Mouse (Mus musculus): ENCODE data around the gene Bnc1. TPM values are rescaled to one million over a fixed set of nuclear protein-coding genes. Genes with fewer than 3 reads are reported as not detected.

Bnc1 gene
- 0.20 and 0.25 TPM in 2 replicates for polyA plus RNA-seq (2014; fragmentation: Nextera tagmentation; extraction: Ambion mirVana)

DNA sequence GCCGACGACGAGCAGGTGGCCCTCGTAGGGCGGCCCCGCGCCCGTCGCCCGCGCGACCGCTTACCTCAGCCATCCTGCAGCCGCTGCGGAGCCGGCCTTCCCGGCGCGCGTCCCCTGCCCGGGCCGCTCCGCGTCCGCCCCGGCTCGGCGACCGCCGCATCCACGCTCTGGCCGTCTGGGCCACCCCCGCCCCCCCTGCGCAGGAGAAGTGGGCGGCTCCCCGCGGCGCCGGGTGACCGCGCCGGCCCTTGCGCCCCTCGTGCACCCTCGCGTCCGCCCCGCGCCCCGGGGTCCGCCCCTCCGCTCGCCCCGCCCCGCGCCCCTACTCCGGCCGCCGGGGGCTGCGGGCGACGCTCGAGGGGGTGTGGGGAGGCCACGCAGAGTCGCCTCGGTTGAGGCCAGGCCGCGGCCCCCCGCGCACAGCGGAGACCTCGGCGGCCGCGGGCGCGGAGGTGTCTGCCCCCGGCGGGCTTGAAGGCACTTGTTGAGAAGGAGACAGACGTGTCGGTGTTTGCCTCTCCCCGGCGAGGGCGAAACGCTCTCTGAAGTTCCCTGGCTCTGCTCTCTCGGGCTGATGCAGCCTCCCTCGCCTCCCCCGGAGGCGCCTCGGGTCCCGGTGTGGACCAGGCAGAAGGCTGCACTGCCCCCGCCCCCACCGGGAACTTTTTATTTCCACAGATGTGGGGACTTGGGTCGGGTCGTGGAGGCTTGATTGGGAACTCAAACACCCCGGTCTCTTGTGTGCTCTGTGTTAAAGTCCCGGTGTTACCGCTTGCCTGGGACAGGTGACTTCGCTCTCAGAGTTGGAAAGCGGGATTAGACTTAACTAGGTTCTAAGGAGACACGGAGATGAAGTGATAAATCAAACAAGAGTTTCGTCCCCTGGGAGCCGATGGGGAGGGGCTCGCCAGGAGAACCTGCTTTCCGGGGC is at the start of gene Bnc1:
Bnc1 (minus strand) TSS at position 162 of the 931 bp plus-strand sequence.
- H3K4me3 ChIP-seq (replicated peaks; ENCODE audit: low read length): peak within 1 kb of the TSS; percentile 47
- peak within 1 kb of the TSS; percentile 44 for H3K9ac ChIP-seq
- ATAC-seq (ENCODE audit: low FRiP score): peak; percentile 37; the same call in 1 of the 2 replicates
- no peak for DNase-seq (ENCODE audit: low spot score)
- H3K27me3 ChIP-seq (ENCODE audit: control insufficient read depth, insufficient read depth, low read length): peaks cover 90% of the 10 kb centered on the region
- no peak within 1 kb of the TSS for H3K27ac ChIP-seq
- 0 out of 2 replicates have a peak, but pooled peaks cover 3% of the 10 kb centered on the region for H3K4me1 ChIP-seq (replicated peaks; ENCODE audit: control insufficient read depth, insufficient read depth, low read length)
- under 1% methylated on average over 72 of the region's 105 CpGs for WGBS
- H3K4me2 ChIP-seq (replicated peaks): peak within 1 kb of the TSS; percentile 91
- H3K36me3 ChIP-seq (replicated peaks; ENCODE audit: control insufficient read depth, insufficient read depth): no peaks in the 10 kb centered on the region
- no peaks in the 10 kb centered on the region for H3K9me3 ChIP-seq (ENCODE audit: control insufficient read depth, low read length)

- H3K9ac ChIP-seq: no peak overlapping the region
- no peaks in the 10 kb centered on the region for H3K36me3 ChIP-seq (replicated peaks; ENCODE audit: control insufficient read depth, insufficient read depth)
- no peak overlapping the region for H3K4me3 ChIP-seq (replicated peaks; ENCODE audit: low read length)
- no peaks in the 10 kb centered on the region for H3K9me3 ChIP-seq (ENCODE audit: control insufficient read depth, low read length)
- no peaks in the 10 kb centered on the region for H3K4me1 ChIP-seq (replicated peaks; ENCODE audit: control insufficient read depth, insufficient read depth, low read length)
- no peak overlapping the region for H3K27ac ChIP-seq
- ATAC-seq (ENCODE audit: low FRiP score) (no peak), DNase-seq (ENCODE audit: low spot score) (no peak)
- H3K27me3 ChIP-seq (ENCODE audit: control insufficient read depth, insufficient read depth, low read length): no peaks in the 10 kb centered on the region
- H3K4me2 ChIP-seq (replicated peaks): no peak overlapping the region
- WGBS: 73% methylated on average over 1 of the region's 1 CpGs
Measured at GRCm38 (mm10) chr7:82033347-82033746, 41.3 kb upstream of the Bnc1 start.

- Histone ChIP-seq H3K27me3 (ENCODE audit: control insufficient read depth, insufficient read depth, low read length) (no peaks in the 10 kb centered on the region), H3K27ac (no peak overlapping the region), H3K4me1 (replicated peaks; ENCODE audit: control insufficient read depth, insufficient read depth, low read length) (no peaks in the 10 kb centered on the region), H3K4me3 (replicated peaks; ENCODE audit: low read length) (no peak overlapping the region), H3K36me3 (replicated peaks; ENCODE audit: control insufficient read depth, insufficient read depth) (no peaks in the 10 kb centered on the region), H3K9me3 (ENCODE audit: control insufficient read depth, low read length) (no peaks in the 10 kb centered on the region), H3K9ac (no peak overlapping the region), H3K4me2 (replicated peaks) (no peak overlapping the region)
- peak; percentile 56 for DNase-seq (ENCODE audit: low spot score)
- WGBS: 65% methylated on average over 9 of the region's 9 CpGs
- ATAC-seq (ENCODE audit: low FRiP score): peak; percentile 69
Measured at GRCm38 (mm10) chr7:82029666-82030065, 37.6 kb upstream of the Bnc1 start.

DNA sequence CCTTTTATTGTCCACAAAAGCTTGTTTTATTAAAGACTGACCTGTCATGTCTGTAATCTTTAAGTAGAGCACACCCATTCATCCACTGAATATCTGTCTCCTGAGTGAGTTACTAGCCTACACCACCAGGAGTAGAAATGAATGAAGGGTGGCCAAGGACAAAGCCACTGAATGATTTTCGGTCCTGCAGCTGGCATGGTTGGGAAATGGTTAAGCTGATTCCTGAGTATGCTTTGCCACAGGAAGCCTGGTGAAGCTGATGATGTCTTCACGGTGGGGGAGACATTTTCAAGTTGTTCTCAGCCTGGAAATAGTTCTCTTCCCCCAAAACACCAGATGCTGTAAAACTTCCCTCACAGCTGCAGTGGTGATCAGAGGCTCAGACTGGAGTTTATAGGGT is 33.7 kb upstream of the Bnc1 start:
- H3K4me1 ChIP-seq (replicated peaks; ENCODE audit: control insufficient read depth, insufficient read depth, low read length): no peaks in the 10 kb centered on the region
- no peaks in the 10 kb centered on the region for H3K9me3 ChIP-seq (ENCODE audit: control insufficient read depth, low read length)
- no peak overlapping the region for H3K9ac ChIP-seq
- H3K4me2 ChIP-seq (replicated peaks): no peak overlapping the region
- ATAC-seq (ENCODE audit: low FRiP score) (no peak), DNase-seq (ENCODE audit: low spot score) (no peak)
- H3K4me3 ChIP-seq (replicated peaks; ENCODE audit: low read length): no peak overlapping the region
- no peak overlapping the region for H3K27ac ChIP-seq
- no peaks in the 10 kb centered on the region for H3K27me3 ChIP-seq (ENCODE audit: control insufficient read depth, insufficient read depth, low read length)
- 65% methylated on average over 2 of the region's 2 CpGs for WGBS
- H3K36me3 ChIP-seq (replicated peaks; ENCODE audit: control insufficient read depth, insufficient read depth): no peaks in the 10 kb centered on the region

DNA sequence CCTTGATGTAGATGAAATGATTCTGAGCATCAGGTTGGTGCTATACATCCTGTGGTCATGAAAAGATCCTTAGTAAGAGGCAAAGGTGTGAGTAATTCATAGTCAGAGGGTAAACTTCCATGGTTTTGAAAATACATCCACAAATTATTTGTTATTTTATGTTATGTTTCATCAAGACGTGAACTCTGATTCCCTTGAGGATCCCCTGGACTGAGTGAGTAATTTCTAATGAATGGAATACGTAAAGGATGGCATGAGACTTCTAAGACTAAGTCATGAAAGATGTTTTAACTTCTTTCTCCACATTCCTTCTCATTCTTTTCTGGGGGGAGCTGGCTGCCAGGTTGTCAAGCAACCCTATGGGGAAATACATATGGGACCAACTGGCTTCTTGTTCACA is 31.6 kb upstream of the Bnc1 start:
- Histone ChIP-seq H3K9me3 (ENCODE audit: control insufficient read depth, low read length) (no peaks in the 10 kb centered on the region), H3K27me3 (ENCODE audit: control insufficient read depth, insufficient read depth, low read length) (no peaks in the 10 kb centered on the region), H3K9ac (no peak overlapping the region), H3K36me3 (replicated peaks; ENCODE audit: control insufficient read depth, insufficient read depth) (no peaks in the 10 kb centered on the region), H3K4me2 (replicated peaks) (no peak overlapping the region), H3K4me3 (replicated peaks; ENCODE audit: low read length) (no peak overlapping the region), H3K4me1 (replicated peaks; ENCODE audit: control insufficient read depth, insufficient read depth, low read length) (no peaks in the 10 kb centered on the region), H3K27ac (no peak overlapping the region)
- 94% methylated on average over 2 of the region's 2 CpGs for WGBS
- DNase-seq (ENCODE audit: low spot score) (no peak), ATAC-seq (ENCODE audit: low FRiP score) (no peak)

DNA sequence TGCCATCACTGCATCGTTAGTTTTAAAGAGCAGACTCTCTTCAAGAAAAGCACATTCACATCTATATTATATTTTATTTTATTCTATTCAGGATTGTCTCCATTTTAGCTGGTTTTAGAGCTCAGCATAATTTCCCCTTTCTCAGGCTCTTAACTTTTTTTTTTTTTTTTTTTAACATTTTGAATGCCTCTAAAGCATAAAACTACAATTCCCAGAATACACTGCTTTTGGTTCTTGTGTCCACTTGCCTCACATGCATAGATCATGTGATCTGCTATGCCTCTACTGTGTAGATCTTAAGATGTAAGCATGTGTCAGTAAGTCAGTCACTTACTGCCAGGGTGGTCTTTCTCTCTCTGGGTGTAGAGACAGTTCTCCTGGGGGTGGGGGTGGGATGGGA is 30.3 kb upstream of the Bnc1 start:
- no peak for ATAC-seq (ENCODE audit: low FRiP score)
- H3K4me3 ChIP-seq (replicated peaks; ENCODE audit: low read length): no peak overlapping the region
- DNase-seq (ENCODE audit: low spot score): no peak
- H3K36me3 ChIP-seq (replicated peaks; ENCODE audit: control insufficient read depth, insufficient read depth): no peaks in the 10 kb centered on the region
- H3K4me1 ChIP-seq (replicated peaks; ENCODE audit: control insufficient read depth, insufficient read depth, low read length): peaks cover 1% of the 10 kb centered on the region; the same call in 1 of the 2 replicates
- no peaks in the 10 kb centered on the region for H3K27me3 ChIP-seq (ENCODE audit: control insufficient read depth, insufficient read depth, low read length)
- no peak overlapping the region for H3K9ac ChIP-seq
- no peak overlapping the region for H3K4me2 ChIP-seq (replicated peaks)
- no peaks in the 10 kb centered on the region for H3K9me3 ChIP-seq (ENCODE audit: control insufficient read depth, low read length)
- WGBS: 97% methylated on average over 1 of the region's 1 CpGs
- H3K27ac ChIP-seq: no peak overlapping the region

DNA sequence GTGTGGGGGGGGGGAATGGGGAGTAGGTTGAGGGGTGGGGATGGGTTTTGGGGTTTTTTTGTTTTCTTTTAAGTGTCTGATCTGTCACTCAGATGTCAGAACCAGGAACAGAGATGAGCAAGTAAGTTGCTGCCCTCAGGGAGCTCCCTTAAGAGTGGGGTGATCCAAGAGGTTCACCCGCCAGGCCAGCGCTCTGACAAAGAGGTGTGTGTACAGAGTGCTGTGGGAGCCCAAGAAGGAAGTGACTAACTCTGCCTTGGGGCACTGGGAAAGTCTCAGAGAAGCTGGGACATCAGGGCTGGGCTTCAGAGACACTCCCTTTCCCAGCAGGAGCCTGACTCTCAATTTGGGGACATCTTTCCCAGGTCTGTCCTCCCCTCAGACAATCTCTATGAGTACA is 25.9 kb upstream of the Bnc1 start:
- WGBS: 90% methylated on average over 2 of the region's 2 CpGs
- Histone ChIP-seq H3K27ac (no peak overlapping the region), H3K4me1 (replicated peaks; ENCODE audit: control insufficient read depth, insufficient read depth, low read length) (peaks cover 4% of the 10 kb centered on the region; the same call in 1 of the 2 replicates), H3K4me3 (replicated peaks; ENCODE audit: low read length) (no peak overlapping the region), H3K9me3 (ENCODE audit: control insufficient read depth, low read length) (no peaks in the 10 kb centered on the region), H3K9ac (no peak overlapping the region), H3K4me2 (replicated peaks) (no peak overlapping the region), H3K27me3 (ENCODE audit: control insufficient read depth, insufficient read depth, low read length) (peaks cover 8% of the 10 kb centered on the region; the same call in 1 of the 2 replicates), H3K36me3 (replicated peaks; ENCODE audit: control insufficient read depth, insufficient read depth) (no peaks in the 10 kb centered on the region)
- ATAC-seq (ENCODE audit: low FRiP score): no peak
- DNase-seq (ENCODE audit: low spot score): no peak

- Histone ChIP-seq H3K4me2 (replicated peaks) (peak overlapping the region; percentile 46), H3K9ac (no peak overlapping the region), H3K4me3 (replicated peaks; ENCODE audit: low read length) (peak overlapping the region; percentile 15; the same call in 1 of the 2 replicates), H3K36me3 (replicated peaks; ENCODE audit: control insufficient read depth, insufficient read depth) (no peaks in the 10 kb centered on the region), H3K4me1 (replicated peaks; ENCODE audit: control insufficient read depth, insufficient read depth, low read length) (peaks cover 4% of the 10 kb centered on the region; the same call in 1 of the 2 replicates), H3K27ac (no peak overlapping the region), H3K9me3 (ENCODE audit: control insufficient read depth, low read length) (no peaks in the 10 kb centered on the region), H3K27me3 (ENCODE audit: control insufficient read depth, insufficient read depth, low read length) (peaks cover 8% of the 10 kb centered on the region; the same call in 1 of the 2 replicates)
- ATAC-seq (ENCODE audit: low FRiP score): no peak
- WGBS: 6% methylated on average over 25 of the region's 25 CpGs
- no peak for DNase-seq (ENCODE audit: low spot score)
Measured at GRCm38 (mm10) chr7:82016751-82017710, 24.9 kb upstream of the Bnc1 start.

GRCm38 (mm10) chr7:82012472-82012871 is 20.4 kb upstream of the Bnc1 start:
- no peaks in the 10 kb centered on the region for H3K9me3 ChIP-seq (ENCODE audit: control insufficient read depth, low read length)
- DNase-seq (ENCODE audit: low spot score): no peak
- H3K4me2 ChIP-seq (replicated peaks): no peak overlapping the region
- peaks cover 4% of the 10 kb centered on the region; the same call in 1 of the 2 replicates for H3K4me1 ChIP-seq (replicated peaks; ENCODE audit: control insufficient read depth, insufficient read depth, low read length)
- WGBS: 12% methylated on average over 13 of the region's 13 CpGs
- peaks cover 8% of the 10 kb centered on the region; the same call in 1 of the 2 replicates for H3K27me3 ChIP-seq (ENCODE audit: control insufficient read depth, insufficient read depth, low read length)
- H3K27ac ChIP-seq: no peak overlapping the region
- no peak overlapping the region for H3K9ac ChIP-seq
- no peaks in the 10 kb centered on the region for H3K36me3 ChIP-seq (replicated peaks; ENCODE audit: control insufficient read depth, insufficient read depth)
- no peak for ATAC-seq (ENCODE audit: low FRiP score)
- H3K4me3 ChIP-seq (replicated peaks; ENCODE audit: low read length): no peak overlapping the region

All from hindbrain, embryonic 14.5 days (tissue).